Mouse (Mus musculus) small intestine, adult 2 months (tissue): ENCODE results near the gene Ism2. TPM values are rescaled to one million over a fixed set of nuclear protein-coding genes. Genes with fewer than 3 reads are reported as not detected.

Source experiments
- H3K27ac ChIP-seq: fragments of 200-500 bp; 2 replicates; pipeline ENCODE4 v1.5.1; 2012; ENCODE audit warnings: low read depth, low read length, control low read depth, inconsistent platforms; ENCODE audit not compliant: insufficient read depth
- H3K27me3 ChIP-seq: fragments of 200-500 bp; 2 replicates; pipeline ENCODE4 v1.6.1; 2012; ENCODE audit warnings: mild to moderate bottlenecking, moderate library complexity, low read length, inconsistent platforms; ENCODE audit not compliant: control insufficient read depth, insufficient read depth
- H3K36me3 ChIP-seq: fragments of 200-500 bp; 2 replicates; pipeline ENCODE4 v1.6.1; 2012; ENCODE audit warnings: mild to moderate bottlenecking, low read length, control low read depth, inconsistent platforms; ENCODE audit not compliant: control insufficient read depth, insufficient read depth
- H3K4me1 ChIP-seq: fragments of 200-500 bp; 2 replicates; pipeline ENCODE4 v1.6.1; 2012; ENCODE audit warnings: low read length, inconsistent platforms, mixed read lengths; ENCODE audit not compliant: control insufficient read depth, insufficient read depth, insufficient read length
- H3K4me3 ChIP-seq: fragments of 200-500 bp; 2 replicates; pipeline ENCODE4 v1.5.1; 2012; ENCODE audit warnings: low read depth, mild to moderate bottlenecking, control low read depth, inconsistent platforms, low read length, moderate library complexity
- CTCF ChIP-seq: fragments of 200-500 bp; IDR thresholded peaks from 2 replicates; pipeline ENCODE4 v1.5.1; 2012; ENCODE audit warnings: low read depth, mild to moderate bottlenecking, control low read depth, inconsistent platforms, low read length, moderate library complexity, mixed read lengths; ENCODE audit not compliant: insufficient replicate concordance, insufficient read length; ENCODE audit errors: extremely low read depth
- POLR2A ChIP-seq: fragments of 200-500 bp; IDR thresholded peaks from 2 replicates; pipeline ENCODE4 v1.6.1; 2012; ENCODE audit warnings: low read depth, mild to moderate bottlenecking, control low read depth, inconsistent platforms, low read length, moderate library complexity
- WGBS: fragments of 180-500 bp; shearing (Covaris S2); methylation state at CpG from one replicate; pipeline ENCODE4 v1.1.7; 2018; 5-methylcytosine and 5-hydroxymethylcytosine counted together
- polyA plus RNA-seq: library from polyadenylated mRNA; depleted of rRNA; stranded (reverse); fragments of >200 nt; gene quantifications from 2 replicates; pipeline ENCODE4 v1.2.3, GENCODE M21; 2012

The Ism2 gene
- polyA plus RNA-seq, 1 experiment, result 0.25 TPM

DNA sequence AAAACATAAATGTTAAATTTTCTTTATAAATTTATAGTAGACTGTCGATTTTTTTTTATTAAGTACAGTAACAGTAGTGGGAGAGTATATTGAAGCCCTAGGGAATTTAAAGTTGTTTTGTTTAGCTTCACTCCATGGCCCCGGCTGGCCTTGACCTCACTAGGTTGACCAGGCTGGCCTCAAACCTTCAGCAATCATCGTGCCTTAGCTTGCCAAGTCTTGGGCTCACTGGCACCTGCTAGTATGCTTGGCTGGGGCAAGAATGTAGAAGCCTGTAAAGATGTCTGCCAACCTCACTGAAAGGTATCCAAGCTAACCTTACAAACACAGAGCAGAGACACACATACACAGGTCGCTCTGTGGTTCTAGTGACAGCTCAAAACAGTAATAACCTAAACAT lies 33.0 kb upstream of the Ism2 start:
- WGBS, result 88% methylated on average over 4 of the region's 4 CpGs
- H3K4me3 ChIP-seq, result no peak overlapping the region
- H3K4me1 ChIP-seq, result no peaks in the 10 kb centered on the region
- H3K27ac ChIP-seq, result no peak overlapping the region
- TF ChIP-seq CTCF (no peak), POLR2A (no peak)
- peaks cover 56% of the 10 kb centered on the region for H3K36me3 ChIP-seq
- H3K27me3 ChIP-seq, result no peaks in the 10 kb centered on the region

DNA sequence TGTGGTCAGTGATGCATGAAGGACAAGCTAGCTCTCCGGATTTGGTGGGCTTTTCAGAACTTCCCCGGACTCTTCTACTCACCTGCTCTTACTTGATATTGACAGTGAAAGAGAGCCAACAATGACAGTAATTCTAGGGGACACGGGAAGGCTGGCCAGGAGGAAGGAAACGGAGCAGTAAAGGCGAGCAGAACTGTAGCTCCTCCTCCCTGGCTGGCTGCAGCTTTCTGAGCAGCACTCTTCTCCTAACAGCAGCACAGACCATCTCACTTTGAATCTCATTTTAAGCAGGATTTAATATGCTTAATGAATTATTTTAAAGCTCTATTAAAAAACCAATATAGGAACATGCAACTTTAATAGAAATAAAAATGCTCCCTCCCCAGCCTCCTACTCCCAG lies 32.4 kb upstream of the Ism2 start:
- 64% methylated on average over 5 of the region's 5 CpGs for WGBS

DNA sequence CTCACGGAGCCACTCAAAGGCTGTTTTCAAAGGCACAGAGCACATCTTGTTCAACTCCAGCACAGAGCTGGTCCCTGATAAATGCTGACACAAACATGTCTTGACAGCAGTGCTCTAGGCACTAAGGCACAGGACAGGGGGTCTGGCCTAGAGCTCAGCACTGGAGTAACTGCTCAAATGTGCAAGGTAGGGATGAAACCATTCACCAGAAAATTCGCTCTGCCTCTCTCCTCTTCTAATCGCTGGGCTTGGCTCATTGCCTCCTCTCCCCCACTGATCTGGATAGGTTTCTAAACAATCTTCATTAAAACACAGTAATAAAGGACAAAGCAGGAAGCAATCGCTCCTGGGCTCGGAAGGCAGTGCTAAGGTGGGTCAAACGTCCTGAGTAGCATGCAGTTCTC lies 31.6 kb upstream of the Ism2 start:
- no peak overlapping the region for H3K27ac ChIP-seq

More for the DNA sequence above, 32.4 kb upstream of the Ism2 start:
- no peaks in the 10 kb centered on the region for H3K4me1 ChIP-seq
- H3K27me3 ChIP-seq, result no peaks in the 10 kb centered on the region
- no peak for TF ChIP-seq CTCF
- TF ChIP-seq POLR2A, result no peak
- peaks cover 53% of the 10 kb centered on the region for H3K36me3 ChIP-seq
- no peak overlapping the region for H3K27ac ChIP-seq
- H3K4me3 ChIP-seq, result no peak overlapping the region

DNA sequence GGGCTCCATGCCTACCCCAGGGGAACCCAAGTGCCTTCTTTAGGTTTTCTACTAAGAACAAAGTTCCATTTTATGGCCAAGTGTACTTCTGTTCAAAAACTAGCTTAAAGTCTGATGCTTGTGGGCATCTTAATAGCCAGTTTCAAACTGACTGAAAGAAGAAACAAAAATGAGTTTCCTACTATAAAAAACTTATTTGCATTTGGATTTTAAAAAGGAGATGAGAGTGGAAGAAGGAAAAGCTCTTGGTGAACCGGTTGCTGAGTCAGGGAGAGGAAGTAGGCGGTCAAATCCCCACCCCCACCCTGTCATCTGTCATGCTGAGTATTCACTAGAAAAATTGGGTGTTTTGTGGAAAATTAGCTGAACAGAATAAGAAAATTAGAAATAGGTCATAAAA lies 30.7 kb upstream of the Ism2 start:
- H3K4me3 ChIP-seq, result no peak overlapping the region
- TF ChIP-seq POLR2A (no peak), CTCF (no peak)
- H3K36me3 ChIP-seq, result peaks cover 58% of the 10 kb centered on the region
- H3K4me1 ChIP-seq, result no peaks in the 10 kb centered on the region
- no peak overlapping the region for H3K27ac ChIP-seq
- 68% methylated on average over 2 of the region's 2 CpGs for WGBS
- H3K27me3 ChIP-seq, result no peaks in the 10 kb centered on the region

More for the DNA sequence above, 31.6 kb upstream of the Ism2 start:
- Histone ChIP-seq H3K4me1 (no peaks in the 10 kb centered on the region), H3K27me3 (no peaks in the 10 kb centered on the region), H3K36me3 (peaks cover 56% of the 10 kb centered on the region), H3K4me3 (no peak overlapping the region)
- WGBS, result 72% methylated on average over 6 of the region's 6 CpGs
- TF ChIP-seq CTCF, result no peak
- no peak for TF ChIP-seq POLR2A

DNA sequence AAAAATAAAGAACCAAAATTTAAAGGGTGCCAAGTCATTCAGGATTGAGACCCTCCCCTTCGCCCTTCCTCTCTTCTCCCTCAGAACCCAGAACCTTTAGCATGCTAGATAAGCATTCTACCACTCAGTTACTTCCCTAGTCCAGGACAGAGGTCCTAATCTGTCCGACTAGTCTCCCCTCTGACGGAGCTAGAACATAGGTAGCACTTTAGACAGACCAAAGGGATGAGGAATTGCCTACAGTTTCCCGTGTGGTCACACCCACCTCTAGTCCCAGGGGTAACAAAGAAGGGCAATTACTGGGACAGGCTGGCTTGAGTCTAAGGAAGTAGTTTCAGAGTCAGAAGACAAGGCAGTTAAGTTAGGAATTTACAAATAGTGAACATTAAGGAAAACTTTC lies 28.5 kb upstream of the Ism2 start:
- Histone ChIP-seq H3K27ac (no peak overlapping the region), H3K4me3 (no peak overlapping the region), H3K4me1 (no peaks in the 10 kb centered on the region), H3K27me3 (no peaks in the 10 kb centered on the region), H3K36me3 (peaks cover 61% of the 10 kb centered on the region)
- no peak for TF ChIP-seq POLR2A
- no peak for TF ChIP-seq CTCF
- WGBS, result 76% methylated on average over 4 of the region's 4 CpGs

DNA sequence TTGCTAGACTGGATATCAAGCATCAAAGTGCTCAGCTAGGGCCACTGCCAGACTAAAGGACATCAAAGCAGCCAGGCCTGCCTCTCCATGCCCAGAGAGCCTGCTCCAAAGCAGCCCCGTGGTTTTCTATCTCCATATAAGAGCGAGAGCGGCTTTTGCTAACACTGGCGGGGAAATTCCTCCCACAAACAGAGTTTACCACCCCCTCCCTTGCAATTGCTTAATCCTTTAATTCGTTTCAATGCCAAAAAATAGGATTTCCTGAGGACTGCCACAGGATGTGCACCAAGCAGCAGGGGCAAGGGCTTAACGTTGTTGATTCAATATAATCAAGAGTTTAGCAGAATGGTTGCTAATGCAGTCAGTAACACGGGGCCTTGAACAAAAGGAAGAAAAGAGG lies 28.1 kb upstream of the Ism2 start:
- Histone ChIP-seq H3K4me1 (no peaks in the 10 kb centered on the region), H3K27ac (no peak overlapping the region), H3K27me3 (no peaks in the 10 kb centered on the region), H3K4me3 (no peak overlapping the region), H3K36me3 (peaks cover 58% of the 10 kb centered on the region)
- TF ChIP-seq POLR2A (no peak), CTCF (no peak)
- WGBS, result 60% methylated on average over 7 of the region's 7 CpGs

DNA sequence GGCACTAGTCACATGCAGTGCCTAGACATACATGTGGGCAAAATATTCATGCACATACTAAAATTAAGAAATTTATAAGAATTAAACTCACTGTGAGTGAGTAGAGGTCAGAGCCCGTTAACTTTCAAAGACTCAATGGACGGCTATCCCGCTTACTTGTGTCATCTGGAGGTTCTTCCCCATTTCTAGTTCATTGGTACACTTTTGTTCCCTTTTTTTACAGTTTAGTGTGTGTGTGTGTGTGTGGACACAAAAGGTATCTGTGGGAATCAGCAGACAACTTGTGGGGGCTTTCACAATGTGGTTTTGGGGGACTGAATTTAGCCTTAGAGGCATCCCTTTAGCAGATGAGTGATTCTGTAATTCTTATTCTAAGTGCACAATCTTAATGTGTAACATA lies 25.9 kb upstream of the Ism2 start:
- Histone ChIP-seq H3K4me3 (no peak overlapping the region), H3K36me3 (peaks cover 47% of the 10 kb centered on the region), H3K27me3 (no peaks in the 10 kb centered on the region), H3K27ac (no peak overlapping the region), H3K4me1 (no peaks in the 10 kb centered on the region)
- TF ChIP-seq CTCF, result no peak
- TF ChIP-seq POLR2A, result no peak
- WGBS, result 95% methylated on average over 3 of the region's 3 CpGs

DNA sequence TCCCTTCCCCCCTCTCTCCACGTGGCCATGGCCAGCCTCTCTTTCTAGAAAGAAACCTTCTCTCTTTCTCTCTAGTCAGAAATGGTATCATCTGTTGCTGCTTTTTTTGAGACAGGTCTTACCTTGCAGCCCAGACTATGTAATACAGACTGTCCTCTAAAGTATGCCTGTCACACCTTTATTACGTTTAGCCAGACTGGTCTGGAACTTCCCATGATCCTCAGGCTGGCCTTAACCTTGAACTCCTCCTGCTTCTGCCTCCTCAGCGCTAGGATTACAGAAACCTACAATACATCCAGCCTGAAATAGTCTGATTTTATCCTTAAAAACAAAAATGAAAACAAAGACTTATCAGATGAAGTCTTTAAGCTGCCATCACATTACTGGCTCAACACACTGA lies 19.7 kb upstream of the Ism2 start:
- Histone ChIP-seq H3K36me3 (peaks cover 35% of the 10 kb centered on the region), H3K4me1 (no peaks in the 10 kb centered on the region), H3K27me3 (no peaks in the 10 kb centered on the region), H3K4me3 (no peak overlapping the region), H3K27ac (no peak overlapping the region)
- WGBS, result 85% methylated on average over 3 of the region's 3 CpGs
- no peak for TF ChIP-seq CTCF
- TF ChIP-seq POLR2A, result no peak
